Mouse (Mus musculus) intestine, postnatal 0 days (tissue): Measurements from ENCODE around the gene Dst. TPM values are rescaled to one million over a fixed set of nuclear protein-coding genes. Genes with fewer than 3 reads are reported as not detected.

Experiments used
- ATAC-seq: fragments of 200-750 bp; cut with Nextera tagmentation; 2 replicates; pipeline ENCODE4 v1.8.0; 2017; ENCODE audit warnings: mild to moderate bottlenecking, moderate TSS enrichment, moderate library complexity
- H3K27ac ChIP-seq: fragments of 300-500 bp; sonication (generic); 2 replicates; pipeline ENCODE4 v1.5.1; 2014; ENCODE audit warnings: mild to moderate bottlenecking, low read depth, low read length, moderate library complexity
- H3K27me3 ChIP-seq: fragments of 300-500 bp; sonication (generic); replicated peaks from 2 replicates; pipeline ENCODE4 v1.6.1; 2014; ENCODE audit warnings: low read length, mixed read lengths; ENCODE audit not compliant: control insufficient read depth, insufficient read depth
- H3K36me3 ChIP-seq: fragments of 300-500 bp; sonication (generic); 2 replicates; pipeline ENCODE4 v1.6.1; 2014; ENCODE audit warnings: mild to moderate bottlenecking, moderate library complexity; ENCODE audit not compliant: control insufficient read depth, insufficient read depth
- H3K4me1 ChIP-seq: fragments of 300-500 bp; sonication (generic); replicated peaks from 2 replicates; pipeline ENCODE4 v1.6.1; 2014; ENCODE audit warnings: antibody characterized with exemption, low read length, mixed read lengths; ENCODE audit not compliant: control insufficient read depth, insufficient read depth
- H3K4me2 ChIP-seq: fragments of 300-500 bp; sonication (generic); replicated peaks from 2 replicates; pipeline ENCODE4 v1.6.1; 2014; ENCODE audit warnings: low read depth, mild to moderate bottlenecking, moderate library complexity
- H3K4me3 ChIP-seq: fragments of 300-500 bp; sonication (generic); 2 replicates; pipeline ENCODE4 v1.5.1; 2014; ENCODE audit warnings: low read depth, low read length
- H3K9ac ChIP-seq: fragments of 300-500 bp; sonication (generic); 2 replicates; pipeline ENCODE4 v1.6.1; 2014; ENCODE audit warnings: mild to moderate bottlenecking, low read depth, low read length
- H3K9me3 ChIP-seq: fragments of 300-500 bp; sonication (generic); 2 replicates; pipeline ENCODE4 v1.6.1; 2016; ENCODE audit warnings: mixed run types; ENCODE audit not compliant: control insufficient read depth
- CTCF ChIP-seq: sonication (generic); IDR thresholded peaks from 2 replicates; pipeline ENCODE4 v1.5.1; 2016; ENCODE audit warnings: low read depth, mild to moderate bottlenecking, control low read depth, antibody characterized with exemption, moderate library complexity
- WGBS: fragments of 180-500 bp; shearing (Covaris S2); extraction: QIAGEN DNeasy Blood & Tissue Kit; methylation state at CpG from one replicate; pipeline ENCODE4 v1.1.7; 2014; 5-methylcytosine and 5-hydroxymethylcytosine counted together
- polyA plus RNA-seq: library from polyadenylated mRNA; unstranded; fragments of >200 nt; fragmentation: Nextera tagmentation; extraction: Ambion mirVana; gene quantifications from 2 replicates; pipeline ENCODE4 v1.2.1, GENCODE M21; 2015

Gene Dst
- polyA plus RNA-seq, 1 experiment from 2014 or later, result 19.0 TPM

DNA sequence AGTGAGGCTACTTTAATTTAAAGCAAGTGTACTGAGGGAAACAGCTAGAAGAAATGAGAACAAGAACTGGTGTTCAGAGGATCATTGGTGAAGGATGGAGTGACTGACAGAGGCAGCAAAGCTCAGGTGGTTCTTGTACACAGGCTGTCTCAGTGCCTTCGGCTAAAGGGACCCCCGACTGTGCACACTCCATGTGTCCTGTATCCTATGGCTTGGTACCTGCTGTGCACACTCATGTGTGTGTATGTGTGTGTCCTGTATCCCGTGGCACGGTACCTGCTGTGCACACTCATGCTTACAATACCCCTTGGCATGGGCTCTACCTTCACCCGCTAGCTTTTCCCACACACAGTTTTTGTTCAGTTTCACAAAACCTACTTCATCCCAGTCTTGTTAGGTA, 217.1 kb downstream of the Dst start:
- H3K36me3 ChIP-seq, result no peaks in the 10 kb centered on the region
- H3K4me1 ChIP-seq, result 0 out of 2 replicates have a peak, but pooled peaks cover 7% of the 10 kb centered on the region
- 0 out of 2 replicates have a peak overlapping the region, but pooled peaks have one; percentile 69 for H3K4me2 ChIP-seq
- peak overlapping the region; percentile 67; the same call in 1 of the 2 replicates for H3K27ac ChIP-seq
- H3K9ac ChIP-seq, result no peak overlapping the region
- 94% methylated on average over 5 of the region's 5 CpGs for WGBS
- no peaks in the 10 kb centered on the region for H3K27me3 ChIP-seq
- no peak overlapping the region for H3K4me3 ChIP-seq
- ATAC-seq, result no peak
- TF ChIP-seq CTCF, result no peak
- H3K9me3 ChIP-seq, result no peaks in the 10 kb centered on the region

DNA sequence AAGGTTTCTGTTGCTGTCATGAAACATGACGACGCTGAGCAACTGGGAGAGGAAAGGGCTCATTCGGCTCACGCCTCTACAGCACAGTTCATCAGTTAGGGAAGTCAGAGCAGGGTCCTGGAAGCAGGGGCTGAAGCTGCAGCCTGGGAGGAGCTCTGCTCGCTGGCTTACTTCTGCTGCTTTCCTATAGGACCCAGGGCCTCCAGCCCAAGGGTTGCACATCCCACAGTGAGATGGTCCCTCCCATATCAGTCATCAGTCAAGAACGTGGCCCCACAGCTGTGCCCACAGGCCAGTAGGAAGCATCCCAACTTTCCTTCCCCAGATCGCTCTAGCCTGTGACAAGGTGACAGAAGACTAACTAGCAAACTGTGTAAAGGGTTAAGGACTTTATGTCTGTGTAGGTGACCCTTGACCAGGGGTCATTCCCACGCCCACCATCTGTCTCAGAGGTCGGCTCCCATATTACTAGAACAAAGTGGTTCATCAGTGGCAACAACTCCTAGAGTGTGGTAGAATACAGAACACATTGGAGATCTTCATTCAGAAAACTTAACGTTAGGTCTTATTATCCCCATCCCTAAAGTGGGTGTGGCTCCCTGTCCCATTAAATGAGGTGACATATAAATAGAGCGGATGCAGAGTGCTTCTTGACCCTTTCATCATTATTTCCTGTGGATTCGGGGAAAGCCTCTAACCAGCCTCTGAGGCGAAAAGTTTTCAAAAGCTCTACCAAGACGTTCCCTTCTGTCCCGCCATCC, 219.9 kb downstream of the Dst start:
- ATAC-seq, result no peak
- H3K36me3 ChIP-seq, result no peaks in the 10 kb centered on the region
- H3K9me3 ChIP-seq, result no peaks in the 10 kb centered on the region
- no peaks in the 10 kb centered on the region for H3K27me3 ChIP-seq
- peak overlapping the region; percentile 30; the same call in 1 of the 2 replicates for H3K27ac ChIP-seq
- H3K9ac ChIP-seq, result no peak overlapping the region
- 0 out of 2 replicates have a peak, but pooled peaks cover 7% of the 10 kb centered on the region for H3K4me1 ChIP-seq
- no peak for TF ChIP-seq CTCF
- no peak overlapping the region for H3K4me3 ChIP-seq
- 64% methylated on average over 15 of the region's 15 CpGs for WGBS
- H3K4me2 ChIP-seq, result no peak overlapping the region

DNA sequence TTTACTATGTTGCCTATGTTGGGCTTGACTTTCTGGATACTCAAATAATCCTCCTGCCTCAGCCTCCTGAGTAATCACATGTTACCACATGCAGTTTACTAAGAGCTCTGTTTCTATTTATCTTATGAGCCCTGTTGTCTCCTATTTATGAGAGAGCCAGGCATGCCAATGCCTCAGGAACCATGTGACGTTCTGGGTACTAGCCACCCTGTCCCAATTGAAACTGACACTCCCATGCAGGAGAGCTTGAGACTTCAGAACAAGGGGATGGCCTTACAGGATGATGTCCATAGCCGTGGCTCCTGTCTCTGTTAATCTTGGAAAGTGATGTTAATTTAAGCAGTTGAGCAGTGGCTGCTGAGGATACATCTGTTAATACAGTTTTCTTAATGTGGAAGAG, 220.8 kb downstream of the Dst start:
- H3K36me3 ChIP-seq, result no peaks in the 10 kb centered on the region
- 81% methylated on average over 2 of the region's 2 CpGs for WGBS
- no peaks in the 10 kb centered on the region for H3K9me3 ChIP-seq
- ATAC-seq, result no peak
- H3K4me2 ChIP-seq, result no peak overlapping the region
- H3K4me1 ChIP-seq, result peaks cover 13% of the 10 kb centered on the region; the same call in 1 of the 2 replicates
- no peaks in the 10 kb centered on the region for H3K27me3 ChIP-seq
- no peak overlapping the region for H3K4me3 ChIP-seq
- H3K9ac ChIP-seq, result no peak overlapping the region
- no peak for TF ChIP-seq CTCF
- peak overlapping the region; percentile 84 for H3K27ac ChIP-seq

DNA sequence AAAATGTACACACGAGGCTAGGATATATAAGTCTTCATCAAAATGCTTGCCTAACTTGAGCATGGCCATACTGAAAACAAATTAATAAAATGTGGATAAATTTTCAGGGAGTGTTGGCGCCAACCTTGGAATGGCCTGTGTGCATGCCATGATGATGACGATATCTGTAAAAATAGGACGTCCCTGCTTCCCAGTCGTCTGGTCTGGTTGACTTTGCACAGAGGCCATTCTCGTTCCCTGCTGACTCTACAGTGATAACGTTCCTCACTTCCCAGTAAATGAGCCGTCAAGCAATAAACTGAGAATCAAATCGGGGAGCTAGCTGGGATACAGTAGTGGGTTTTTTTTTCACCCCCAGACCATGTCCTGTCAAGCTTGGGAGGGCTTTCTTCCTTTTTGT, 221.7 kb downstream of the Dst start:
- Histone ChIP-seq H3K4me3 (no peak overlapping the region), H3K27me3 (no peaks in the 10 kb centered on the region), H3K9ac (no peak overlapping the region), H3K4me1 (peaks cover 6% of the 10 kb centered on the region; the same call in 1 of the 2 replicates), H3K4me2 (no peak overlapping the region), H3K9me3 (no peaks in the 10 kb centered on the region), H3K27ac (peak overlapping the region; percentile 84), H3K36me3 (no peaks in the 10 kb centered on the region)
- WGBS, result 34% methylated on average over 9 of the region's 9 CpGs
- TF ChIP-seq CTCF, result no peak
- peak; percentile 88 for ATAC-seq

DNA sequence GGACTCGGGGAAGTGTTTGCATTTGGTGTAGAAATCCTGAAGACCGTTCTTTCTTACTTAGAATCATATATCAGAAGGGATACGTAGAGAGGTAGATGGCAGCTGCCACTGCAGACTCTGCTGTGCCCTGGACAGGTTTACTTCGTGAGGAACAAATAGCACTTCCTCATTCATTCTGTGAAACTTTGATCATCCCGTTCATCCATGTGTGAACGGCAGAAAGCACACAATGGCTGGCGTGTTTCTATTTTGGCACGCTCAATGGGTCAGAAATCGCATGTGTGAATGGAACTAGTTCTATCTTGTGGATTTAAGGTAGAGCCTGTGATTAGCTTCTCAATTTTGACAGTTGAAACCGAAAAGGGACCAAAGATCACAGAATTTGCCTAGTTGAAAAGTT, 222.8 kb downstream of the Dst start:
- Histone ChIP-seq H3K36me3 (peaks cover 3% of the 10 kb centered on the region; the same call in 1 of the 2 replicates), H3K27me3 (no peaks in the 10 kb centered on the region), H3K9ac (no peak overlapping the region), H3K4me1 (peaks cover 10% of the 10 kb centered on the region; the same call in 1 of the 2 replicates), H3K9me3 (no peaks in the 10 kb centered on the region), H3K4me3 (no peak overlapping the region), H3K27ac (peak overlapping the region; percentile 84), H3K4me2 (no peak overlapping the region)
- no peak for ATAC-seq
- no peak for TF ChIP-seq CTCF
- 79% methylated on average over 10 of the region's 10 CpGs for WGBS

DNA sequence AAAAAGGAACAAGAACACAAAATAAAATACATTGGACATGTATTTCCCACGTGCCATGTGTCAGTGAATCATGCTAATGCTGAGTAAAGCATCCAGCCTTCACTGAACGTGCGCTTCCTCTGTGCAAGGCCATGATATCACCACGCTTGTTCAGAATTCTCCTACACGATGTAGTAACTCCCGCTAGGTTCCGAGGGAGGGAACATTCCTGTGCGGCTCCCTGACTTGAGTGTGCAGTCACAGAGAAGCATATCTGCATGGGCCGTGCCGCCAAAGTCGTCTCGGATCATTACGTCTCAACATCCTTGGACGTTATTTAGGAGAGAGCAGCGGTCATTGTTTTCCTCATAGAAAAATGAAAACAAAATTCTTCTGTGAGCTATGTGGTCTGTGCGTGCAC, 224.8 kb downstream of the Dst start:
- no peaks in the 10 kb centered on the region for H3K9me3 ChIP-seq
- WGBS, result 63% methylated on average over 16 of the region's 16 CpGs
- no peaks in the 10 kb centered on the region for H3K27me3 ChIP-seq
- H3K27ac ChIP-seq, result peak overlapping the region; percentile 55
- no peak overlapping the region for H3K4me2 ChIP-seq
- peaks cover 10% of the 10 kb centered on the region; the same call in 1 of the 2 replicates for H3K4me1 ChIP-seq
- TF ChIP-seq CTCF, result no peak
- no peak overlapping the region for H3K9ac ChIP-seq
- ATAC-seq, result no peak
- no peak overlapping the region for H3K4me3 ChIP-seq
- peaks cover 3% of the 10 kb centered on the region; the same call in 1 of the 2 replicates for H3K36me3 ChIP-seq
